Mouse (Mus musculus) lung, adult 2 months (tissue): ENCODE data around the gene Psenen.

ENCODE experiments used
- CTCF ChIP-seq: fragments of 200-500 bp; IDR thresholded peaks from 2 replicates; pipeline ENCODE4 v1.5.1; 2011; ENCODE audit warnings: mild to moderate bottlenecking, low read length, control low read depth; ENCODE audit not compliant: insufficient read depth
- POLR2A ChIP-seq: fragments of 200-500 bp; IDR thresholded peaks from 2 replicates; pipeline ENCODE4 v1.6.1; 2011; ENCODE audit warnings: low read depth, mild to moderate bottlenecking, control low read depth, low read length, borderline replicate concordance; ENCODE audit errors: extremely low read depth

DNA sequence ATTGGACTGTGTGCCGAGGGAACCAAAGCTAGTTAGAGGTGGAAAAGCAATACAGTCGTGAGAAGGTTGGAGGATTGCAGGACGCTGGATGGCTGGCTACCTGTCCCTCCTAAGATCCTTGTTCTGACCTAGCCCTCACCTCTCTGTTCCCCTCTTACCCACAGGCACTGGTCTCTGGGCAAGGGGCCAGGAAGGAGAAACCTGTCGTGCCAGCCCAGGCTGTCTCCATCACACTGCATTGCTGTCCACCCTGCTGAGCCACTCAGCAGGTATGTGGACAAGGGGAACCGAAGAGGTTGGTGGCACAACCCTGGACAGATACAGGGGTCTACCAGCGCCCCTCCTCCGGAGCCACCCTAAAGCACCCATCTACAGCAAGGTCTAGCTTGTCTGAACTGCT lies 37.2 kb upstream of the Psenen start:
- no peak for TF ChIP-seq POLR2A
- TF ChIP-seq CTCF = no peak
